Mouse (Mus musculus) adrenal gland, postnatal 14 days (tissue): ENCODE results near the gene Snrpb2. TPM values are rescaled to one million over a fixed set of nuclear protein-coding genes. Genes with fewer than 3 reads are reported as not detected.

Experiments
- DNase-seq: peaks from one replicate; pipeline ENCODE4 v3.0.0; 2021; ENCODE audit warnings: mixed read lengths
- long read RNA-seq, 2 experiments: library from polyadenylated mRNA; stranded (forward); transcript quantifications; one replicate each; pipeline ENCODE4 v2.0.0; 2021
- total RNA-seq: library from RNA; stranded (reverse); gene quantifications from 2 replicates; pipeline ENCODE4 v1.2.3, GENCODE M21; 2021

Gene Snrpb2
- total RNA-seq, result 41.9 and 52.5 TPM in 2 replicates
- long read RNA-seq, experiment 1, transcript Snrpb2-201 (7 exons, 2,061 nt), result major isoform, 32 of 48 reads
- long read RNA-seq, experiment 1, transcript Snrpb2-204 (4 exons, 1,827 nt), result minor isoform, 5 of 48 reads
- long read RNA-seq, experiment 1, partial matches to known transcripts, result 6 of 48 reads
- long read RNA-seq, experiment 1, other reads (novel, unspliced or antisense), result 5 of 48 reads
- long read RNA-seq, experiment 2, transcript Snrpb2-201 (7 exons, 2,061 nt), result major isoform, 21 of 31 reads
- long read RNA-seq, experiment 2, partial matches to known transcripts, result 8 of 31 reads
- long read RNA-seq, experiment 2, other reads (novel, unspliced or antisense), result 0 of 31 reads

- peak; percentile 96 for DNase-seq
These were observed at the start of gene Snrpb2 for GRCm38 (mm10) chr2:143062812-143063792. TSS of gene Snrpb2 (plus strand) at chr2:143063039.

DNA sequence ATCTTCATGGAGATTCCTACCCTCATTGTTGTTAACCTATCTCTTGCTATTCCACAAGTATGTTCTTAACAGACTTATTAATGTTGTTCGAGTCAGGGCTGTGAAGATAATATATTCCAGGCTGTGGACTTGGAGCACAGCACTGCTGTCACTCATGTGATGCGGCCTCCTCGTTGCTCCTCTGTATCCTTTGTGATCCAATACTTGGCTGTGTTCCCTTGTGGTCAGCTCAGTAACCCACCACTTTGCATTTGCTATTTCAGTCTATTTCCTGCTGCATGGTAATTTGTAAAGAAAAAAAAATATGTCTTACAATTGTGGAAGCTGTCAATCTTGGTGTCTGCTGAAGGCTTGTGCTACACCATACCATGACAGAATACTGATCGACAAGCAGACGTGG lies 49.8 kb upstream of the Snrpb2 start:
- DNase-seq, result no peak

- DNase-seq, result no peak
These were observed 44.8 kb upstream of the Snrpb2 start for GRCm38 (mm10) chr2:143018084-143018483.

DNA sequence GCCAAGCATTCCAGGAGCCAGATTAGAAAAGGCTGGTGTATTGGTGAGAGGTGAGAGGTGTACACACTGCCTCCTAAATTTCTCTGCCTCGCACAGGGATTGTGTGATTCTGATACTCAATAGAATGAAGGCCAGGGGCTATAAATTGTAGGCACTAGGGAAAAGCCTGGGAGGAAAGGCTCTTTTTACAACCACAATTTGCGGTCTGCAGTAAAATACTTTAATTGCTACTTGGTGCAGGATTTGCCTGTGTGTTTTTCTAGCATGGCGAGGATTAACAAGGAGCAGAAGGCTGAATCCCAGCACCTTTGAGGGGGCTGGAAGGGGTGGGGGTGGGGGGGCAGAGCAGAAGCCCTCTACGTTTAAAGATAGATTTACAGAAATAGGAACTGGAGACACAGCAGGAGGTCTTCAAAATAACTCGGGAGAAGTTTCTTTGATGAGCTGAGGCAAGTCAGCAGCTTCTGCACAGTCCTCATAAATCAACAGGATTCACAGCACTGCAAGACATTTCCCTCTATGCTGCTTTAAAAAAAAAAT lies 44.2 kb upstream of the Snrpb2 start:
- DNase-seq, result no peak

- no peak for DNase-seq
These were observed 43.1 kb upstream of the Snrpb2 start for GRCm38 (mm10) chr2:143019727-143020126.

- DNase-seq, result no peak
These were observed 39.5 kb upstream of the Snrpb2 start for GRCm38 (mm10) chr2:143023331-143023730.

GRCm38 (mm10) chr2:143024226-143024625 lies 38.6 kb upstream of the Snrpb2 start:
- no peak for DNase-seq

DNA sequence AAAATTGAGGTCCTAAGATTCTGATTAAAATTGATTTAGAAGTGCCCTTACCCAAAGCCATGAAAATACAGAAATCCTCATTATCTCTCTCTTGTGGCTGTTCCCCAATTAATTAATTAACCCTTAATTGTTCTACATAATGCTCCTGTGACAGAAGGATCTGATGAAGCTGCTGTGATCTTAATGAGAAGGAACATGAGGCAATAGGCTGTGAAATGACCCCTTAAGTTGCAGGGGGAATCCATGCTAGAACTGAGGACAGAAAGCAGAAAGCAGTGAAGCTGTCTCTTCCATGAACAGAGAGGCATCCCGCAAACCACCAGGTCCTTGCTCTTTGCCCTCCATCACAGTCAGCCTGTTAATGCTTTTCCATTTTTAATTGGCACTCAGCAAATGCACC lies 31.6 kb upstream of the Snrpb2 start:
- DNase-seq, result no peak

DNA sequence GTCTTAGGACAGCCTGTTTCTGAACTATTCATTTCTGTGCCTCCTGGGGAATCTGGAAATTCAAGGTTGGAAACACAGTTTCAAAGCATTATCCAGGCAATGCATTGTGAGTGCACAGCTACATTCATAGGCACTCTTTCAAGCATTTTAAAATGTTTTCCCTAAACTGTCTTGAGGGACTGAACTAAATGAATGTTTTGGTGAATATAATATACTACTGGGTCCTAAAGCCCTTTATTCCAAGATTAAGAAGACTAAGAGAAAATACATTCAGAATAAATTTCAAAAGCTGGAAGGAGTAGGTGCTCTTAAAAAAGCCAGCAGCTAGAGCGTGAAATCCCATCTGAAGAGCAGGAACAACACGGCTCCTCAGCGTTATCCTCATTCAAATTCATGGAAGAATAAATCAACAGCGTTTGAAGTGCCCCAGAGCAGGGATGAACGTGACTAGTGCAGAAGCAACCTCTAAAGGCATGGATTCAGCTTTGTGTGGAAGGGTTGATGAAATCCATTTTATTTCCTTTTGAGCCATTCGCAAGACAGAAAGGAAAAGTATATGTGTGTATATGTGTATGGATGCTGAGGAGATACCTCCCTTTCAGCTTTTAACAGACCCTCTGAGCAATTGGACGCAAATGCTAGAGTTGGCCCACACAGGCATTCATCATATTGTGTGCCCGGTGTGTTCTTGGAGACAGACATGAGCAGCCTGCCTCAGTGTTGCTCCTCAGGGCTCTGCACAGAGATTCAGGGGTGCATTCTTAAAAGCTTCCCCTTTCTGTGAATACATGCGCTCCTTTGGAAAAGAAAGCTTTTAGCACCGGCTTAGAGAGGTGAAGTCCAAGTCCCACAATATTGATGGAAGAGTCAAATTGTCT lies 30.2 kb upstream of the Snrpb2 start:
- DNase-seq, result no peak

GRCm38 (mm10) chr2:143034350-143035085 lies 28.3 kb upstream of the Snrpb2 start:
- DNase-seq, result no peak

DNA sequence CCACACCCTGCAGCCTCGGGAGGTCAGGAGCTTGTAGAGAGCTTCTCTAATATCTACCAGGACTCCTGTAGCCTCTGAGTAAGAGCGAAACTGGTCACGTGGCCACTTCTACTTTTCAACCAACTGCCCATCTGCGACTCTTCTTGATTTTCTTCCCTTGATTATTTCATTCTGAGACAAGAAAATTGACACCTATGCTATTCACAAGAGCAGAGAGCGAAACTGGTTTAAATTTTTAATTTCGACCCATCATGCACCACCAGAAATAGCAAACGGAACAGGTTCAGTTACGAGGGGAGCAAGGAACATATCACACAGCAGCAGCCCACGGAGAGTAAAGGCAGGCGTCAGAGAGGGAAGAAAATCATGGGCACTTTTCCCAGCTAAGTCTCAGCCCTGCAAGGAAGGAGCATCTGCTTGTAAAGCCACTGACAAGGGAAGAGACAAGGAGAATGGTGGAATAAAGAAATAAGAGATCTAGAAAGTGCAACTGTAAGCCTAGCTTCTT lies 27.7 kb upstream of the Snrpb2 start:
- DNase-seq, result no peak

DNA sequence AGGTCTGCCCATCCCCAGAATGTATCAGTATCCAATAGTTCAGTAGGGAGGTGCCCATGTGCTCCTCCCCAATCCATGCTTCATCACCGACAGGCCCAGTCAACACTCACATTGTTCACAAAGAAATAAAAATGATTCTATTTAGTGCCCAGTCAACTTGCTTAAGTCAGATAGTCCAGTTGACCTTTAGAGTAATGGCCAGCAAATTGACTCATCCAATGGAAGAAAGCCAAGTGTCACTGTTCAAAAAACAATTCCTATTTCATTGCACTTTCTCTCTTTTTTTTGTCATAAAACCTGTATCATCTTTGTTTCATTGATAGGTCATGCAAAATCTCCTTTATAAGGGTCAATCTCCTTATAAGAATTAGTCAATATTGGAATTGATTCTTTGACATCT lies 21.2 kb upstream of the Snrpb2 start:
- peak; percentile 21 for DNase-seq

GRCm38 (mm10) chr2:143055251-143055650 lies 7.6 kb upstream of the Snrpb2 start:
- DNase-seq, result no peak

DNA sequence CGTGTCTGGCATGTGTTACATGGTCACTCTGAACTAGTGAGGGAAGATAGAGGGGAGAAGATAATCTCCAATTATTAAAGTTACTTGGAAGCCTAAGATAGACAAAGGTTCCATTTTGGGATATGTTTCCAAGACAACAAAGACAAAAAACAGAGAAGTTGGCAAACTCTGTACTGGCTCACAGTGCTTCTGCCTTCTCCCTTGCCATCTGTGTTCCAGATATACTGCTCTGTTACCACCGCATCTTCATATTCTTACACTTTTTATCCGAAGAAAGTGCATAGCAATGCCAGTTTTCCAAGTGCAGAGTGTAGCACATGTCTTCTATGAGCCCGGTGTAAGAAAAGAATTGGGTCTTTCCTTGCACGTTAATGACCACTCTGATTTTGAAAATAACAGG lies 6.1 kb upstream of the Snrpb2 start:
- no peak for DNase-seq

GRCm38 (mm10) chr2:143062432-143062811 lies 417 bp upstream of the Snrpb2 start:
- no peak for DNase-seq

GRCm38 (mm10) chr2:143065914-143066313 lies 3.1 kb downstream of the Snrpb2 start:
- DNase-seq, result no peak

DNA sequence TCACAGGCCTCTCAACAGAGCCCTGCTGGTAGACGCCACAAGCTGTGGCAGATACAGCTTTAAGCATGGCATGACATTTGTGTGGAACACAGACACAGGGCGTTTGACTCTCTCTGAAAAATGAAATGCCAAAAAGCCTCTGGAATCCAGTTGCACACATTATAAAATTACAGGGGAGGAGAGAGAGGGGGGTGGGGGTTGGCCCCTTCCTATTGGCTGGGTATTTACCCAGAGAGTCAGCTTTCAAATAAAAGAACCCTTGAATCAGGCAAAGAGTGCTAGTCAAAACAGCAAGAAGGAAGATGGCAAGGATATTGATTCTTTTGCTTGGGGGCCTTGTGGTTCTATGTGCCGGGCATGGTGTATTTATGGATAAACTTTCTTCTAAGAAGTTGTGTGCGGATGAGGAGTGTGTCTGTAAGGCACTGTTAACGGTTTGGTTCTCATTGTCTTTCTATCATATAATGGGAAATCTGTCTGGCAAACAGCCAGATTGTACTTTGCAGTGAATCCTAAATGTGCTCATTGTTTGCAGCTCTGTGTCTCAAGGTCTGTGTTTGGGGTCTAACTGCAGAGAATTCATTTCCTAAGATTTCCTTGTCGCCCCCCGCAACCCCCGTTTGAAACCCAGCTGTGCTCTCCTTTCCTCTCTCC lies 15.5 kb downstream of the Snrpb2 start, which contains the start of gene Otor:
Gene Otor, plus strand, starts transcription at position 276 of the 654 bp plus-strand sequence.
- no peak for DNase-seq

DNA sequence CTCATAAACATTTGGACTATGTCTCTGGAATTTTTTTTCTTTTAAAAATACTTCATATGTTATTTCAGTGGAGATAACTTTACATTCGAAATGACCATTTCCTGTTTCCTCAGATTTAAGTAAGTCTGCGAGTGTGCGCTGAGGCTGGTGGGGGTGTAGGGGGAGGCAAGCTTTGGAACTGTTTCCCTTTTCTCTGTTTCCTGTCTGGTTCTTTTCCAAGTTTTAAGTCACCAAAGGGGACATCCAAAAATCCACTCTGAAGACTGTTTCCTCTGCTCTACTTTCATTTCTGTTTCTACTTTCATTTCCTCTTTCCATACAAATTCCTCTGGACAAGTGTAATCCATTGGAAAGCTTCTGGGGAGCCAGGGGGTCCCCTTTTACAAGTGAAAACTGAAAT lies 18.9 kb downstream of the Snrpb2 start:
- DNase-seq, result no peak

DNA sequence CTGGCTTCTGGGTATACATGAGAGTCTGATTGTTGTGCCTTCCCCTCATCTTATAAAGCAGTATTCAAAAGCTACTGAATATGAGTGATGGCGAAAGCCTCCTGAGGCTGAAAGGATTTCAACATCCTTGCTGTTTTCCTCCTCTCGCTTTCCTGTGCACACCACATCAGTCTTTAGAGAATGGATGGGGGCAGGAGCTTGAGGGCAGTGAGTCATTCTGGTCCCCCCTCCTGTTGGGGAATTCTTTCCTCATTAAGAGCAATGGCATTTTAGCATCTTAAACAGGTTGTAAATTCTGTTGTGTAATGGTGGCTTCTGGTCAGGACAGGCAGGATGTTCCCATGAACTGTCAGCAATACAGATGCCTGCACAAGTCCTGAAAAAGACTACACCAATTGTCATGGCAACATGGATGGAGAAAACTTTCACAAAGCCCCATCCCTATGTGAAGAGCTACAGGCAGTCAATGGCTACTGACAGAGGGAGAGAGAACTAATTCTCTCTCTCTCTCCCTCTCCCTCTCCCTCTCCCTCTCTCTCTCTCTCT lies 22.1 kb downstream of the Snrpb2 start:
- DNase-seq, result no peak

- no peak for DNase-seq
These were observed 27.0 kb downstream of the Snrpb2 start for GRCm38 (mm10) chr2:143089866-143090265.
